Mouse (Mus musculus) embryonic facial prominence, embryonic 11.5 days (tissue): Measurements from ENCODE around the gene Sec24c. TPM values are rescaled to one million over a fixed set of nuclear protein-coding genes. Genes with fewer than 3 reads are reported as not detected.

ENCODE experiments used
- microRNA-seq: library from miRNA; unstranded; fragments of <30 nt; microRNA quantifications from one replicate; pipeline ENCODE4, GENCODE M21; 2016; ENCODE audit warnings: borderline number of aligned reads
- polyA plus RNA-seq: library from polyadenylated mRNA; unstranded; fragments of >200 nt; fragmentation: Nextera tagmentation; extraction: Ambion mirVana; gene quantifications from 2 replicates; pipeline ENCODE4 v1.2.1, GENCODE M21; 2014

The Sec24c gene
- polyA plus RNA-seq, 1 experiment from 2014 or later: 73.7 TPM

Small RNA genes within 50 kb of the gene (microRNA-seq; reads per million reads assigned to microRNA genes)
- not detected for gene Mir6946

Other genes starting within 250 kb of the Sec24c start
- 0.31 and 0.46 TPM in 2 replicates for gene Cfap70, start 222.1 kb upstream of the Sec24c start, polyA plus RNA-seq
- gene Anxa7, start 194.2 kb upstream of the Sec24c start, polyA plus RNA-seq: 27.8 and 30.0 TPM in 2 replicates
- 0.53 and 0.66 TPM in 2 replicates for gene Mss51, start 177.4 kb upstream of the Sec24c start, polyA plus RNA-seq
- 54.6 and 62.5 TPM in 2 replicates for gene Ppp3cb, start 127.7 kb upstream of the Sec24c start, polyA plus RNA-seq
- gene Usp54, start 33.2 kb upstream of the Sec24c start, polyA plus RNA-seq: 12.6 and 14.4 TPM in 2 replicates
- gene Myoz1, start 17.8 kb upstream of the Sec24c start, polyA plus RNA-seq: 0.58 and 1.2 TPM in 2 replicates
- gene Synpo2l, start 6.0 kb upstream of the Sec24c start, polyA plus RNA-seq: 1.6 and 2.2 TPM in 2 replicates
- gene Fut11, start 20.7 kb downstream of the Sec24c start, polyA plus RNA-seq: 19.9 and 21.0 TPM in 2 replicates
- gene Chchd1, start 28.7 kb downstream of the Sec24c start, polyA plus RNA-seq: 254 and 257 TPM in 2 replicates
- gene Zswim8, start 33.2 kb downstream of the Sec24c start, polyA plus RNA-seq: 21.6 and 24.3 TPM in 2 replicates
- 23.3 and 24.5 TPM in 2 replicates for gene Ndst2, start 60.3 kb downstream of the Sec24c start, polyA plus RNA-seq
- 47.1 and 58.4 TPM in 2 replicates for gene Camk2g, start 119.8 kb downstream of the Sec24c start, polyA plus RNA-seq
- gene Plau, start 162.4 kb downstream of the Sec24c start, polyA plus RNA-seq: 0.83 and 1.0 TPM in 2 replicates